Mouse (Mus musculus): ENCODE results near the gene Zfp169. TPM values are rescaled to one million over a fixed set of nuclear protein-coding genes. Genes with fewer than 3 reads are reported as not detected.
"Not testable (repeated sequence)": the region's sequence is repeated elsewhere in the genome, so short reads cannot be mapped to it uniquely, and the experiment has no call there.

Gene Zfp169
- polyA plus RNA-seq, 1 experiment = 10.1 TPM

- no peak for DNase-seq (ENCODE audit: low read depth in 1 of 2, low spot score in 2 of 2)
- H3K4me3 ChIP-seq (ENCODE audit: extremely low read depth, insufficient read depth, insufficient read length) = no peak overlapping the region
Measured at GRCm38 (mm10) chr13:48525745-48526144, 12.5 kb upstream of the Zfp169 start.

GRCm38 (mm10) chr13:48519122-48519521, 5.9 kb upstream of the Zfp169 start:
- not testable (repeated sequence) for H3K4me1 ChIP-seq (ENCODE audit: control insufficient read depth, insufficient read depth, insufficient read length); DNase-seq (ENCODE audit: low read depth in 1 of 2, low spot score in 2 of 2); H3K27ac ChIP-seq (ENCODE audit: insufficient read depth, low read length); H3K36me3 ChIP-seq (ENCODE audit: control insufficient read depth, insufficient read depth, low read length); H3K4me3 ChIP-seq (ENCODE audit: extremely low read depth, insufficient read depth, insufficient read length); H3K27me3 ChIP-seq (ENCODE audit: control insufficient read depth, insufficient read depth, low read length)

More at GRCm38 (mm10) chr13:48525745-48526144, 12.5 kb upstream of the Zfp169 start:
- Histone ChIP-seq H3K36me3 (ENCODE audit: control insufficient read depth, insufficient read depth, low read length) (no peaks in the 10 kb centered on the region), H3K4me1 (ENCODE audit: control insufficient read depth, insufficient read depth, insufficient read length) (no peaks in the 10 kb centered on the region; the same call in 1 of the 2 replicates), H3K27me3 (ENCODE audit: control insufficient read depth, insufficient read depth, low read length) (no peaks in the 10 kb centered on the region), H3K27ac (ENCODE audit: insufficient read depth, low read length) (no peak overlapping the region)
- WGBS = 66% methylated on average over 5 of the region's 5 CpGs
- TF ChIP-seq CTCF (IDR thresholded peaks at IDR 0.05; ENCODE audit: extremely low read depth, insufficient read depth, insufficient read length, insufficient replicate concordance) (no peak), POLR2A (IDR thresholded peaks at IDR 0.05; ENCODE audit: low read depth, low read length) (no peak)

- peak in 1 of 2 experiments; percentile 57 for DNase-seq (ENCODE audit: low read depth in 1 of 2, low spot score in 2 of 2)
Measured at GRCm38 (mm10) chr13:48515861-48516260, 2.6 kb upstream of the Zfp169 start.

GRCm38 (mm10) chr13:48508661-48509060, 4.6 kb downstream of the Zfp169 start:
- Histone ChIP-seq H3K27ac (ENCODE audit: insufficient read depth, low read length) (no peak overlapping the region), H3K4me3 (ENCODE audit: extremely low read depth, insufficient read depth, insufficient read length) (no peak overlapping the region), H3K27me3 (ENCODE audit: control insufficient read depth, insufficient read depth, low read length) (no peaks in the 10 kb centered on the region), H3K36me3 (ENCODE audit: control insufficient read depth, insufficient read depth, low read length) (peaks cover 17% of the 10 kb centered on the region), H3K4me1 (ENCODE audit: control insufficient read depth, insufficient read depth, insufficient read length) (peaks cover 5% of the 10 kb centered on the region; the same call in 1 of the 2 replicates)
- DNase-seq (ENCODE audit: low read depth in 1 of 2, low spot score in 2 of 2) = no peak
- 91% methylated on average over 9 of the region's 9 CpGs for WGBS
- no peak for TF ChIP-seq POLR2A (IDR thresholded peaks at IDR 0.05; ENCODE audit: low read depth, low read length)
- no peak for TF ChIP-seq CTCF (IDR thresholded peaks at IDR 0.05; ENCODE audit: extremely low read depth, insufficient read depth, insufficient read length, insufficient replicate concordance)

More at GRCm38 (mm10) chr13:48515861-48516260, 2.6 kb upstream of the Zfp169 start:
- TF ChIP-seq CTCF (IDR thresholded peaks at IDR 0.05; ENCODE audit: extremely low read depth, insufficient read depth, insufficient read length, insufficient replicate concordance) = no peak
- TF ChIP-seq POLR2A (IDR thresholded peaks at IDR 0.05; ENCODE audit: low read depth, low read length) = no peak
- Histone ChIP-seq H3K4me3 (ENCODE audit: extremely low read depth, insufficient read depth, insufficient read length) (no peak overlapping the region), H3K27ac (ENCODE audit: insufficient read depth, low read length) (peak overlapping the region; percentile 49; the same call in 1 of the 2 replicates), H3K36me3 (ENCODE audit: control insufficient read depth, insufficient read depth, low read length) (no peaks in the 10 kb centered on the region), H3K27me3 (ENCODE audit: control insufficient read depth, insufficient read depth, low read length) (no peaks in the 10 kb centered on the region), H3K4me1 (ENCODE audit: control insufficient read depth, insufficient read depth, insufficient read length) (peaks cover 9% of the 10 kb centered on the region; the same call in 1 of the 2 replicates)
- 43% methylated on average over 4 of the region's 4 CpGs for WGBS

- TF ChIP-seq POLR2A (IDR thresholded peaks at IDR 0.05; ENCODE audit: low read depth, low read length) (no peak), CTCF (IDR thresholded peaks at IDR 0.05; ENCODE audit: extremely low read depth, insufficient read depth, insufficient read length, insufficient replicate concordance) (no peak)
Measured at GRCm38 (mm10) chr13:48502422-48502821, 10.8 kb downstream of the Zfp169 start.

GRCm38 (mm10) chr13:48498676-48499075, 14.6 kb downstream of the Zfp169 start:
- no peak for DNase-seq (ENCODE audit: low read depth in 1 of 2, low spot score in 2 of 2)
- no peak overlapping the region for H3K4me3 ChIP-seq (ENCODE audit: extremely low read depth, insufficient read depth, insufficient read length)
- H3K4me1 ChIP-seq (ENCODE audit: control insufficient read depth, insufficient read depth, insufficient read length) = no peaks in the 10 kb centered on the region
- no peaks in the 10 kb centered on the region for H3K27me3 ChIP-seq (ENCODE audit: control insufficient read depth, insufficient read depth, low read length)
- H3K27ac ChIP-seq (ENCODE audit: insufficient read depth, low read length) = no peak overlapping the region
- WGBS = 92% methylated on average over 4 of the region's 4 CpGs
- no peak for TF ChIP-seq CTCF (IDR thresholded peaks at IDR 0.05; ENCODE audit: extremely low read depth, insufficient read depth, insufficient read length, insufficient replicate concordance)
- no peak for TF ChIP-seq POLR2A (IDR thresholded peaks at IDR 0.05; ENCODE audit: low read depth, low read length)
- H3K36me3 ChIP-seq (ENCODE audit: control insufficient read depth, insufficient read depth, low read length) = peaks cover 19% of the 10 kb centered on the region

More at GRCm38 (mm10) chr13:48502422-48502821, 10.8 kb downstream of the Zfp169 start:
- H3K4me3 ChIP-seq (ENCODE audit: extremely low read depth, insufficient read depth, insufficient read length) = no peak overlapping the region
- H3K36me3 ChIP-seq (ENCODE audit: control insufficient read depth, insufficient read depth, low read length) = peaks cover 30% of the 10 kb centered on the region
- no peaks in the 10 kb centered on the region for H3K4me1 ChIP-seq (ENCODE audit: control insufficient read depth, insufficient read depth, insufficient read length)
- no peaks in the 10 kb centered on the region for H3K27me3 ChIP-seq (ENCODE audit: control insufficient read depth, insufficient read depth, low read length)
- no peak overlapping the region for H3K27ac ChIP-seq (ENCODE audit: insufficient read depth, low read length)
- WGBS = 82% methylated on average over 5 of the region's 5 CpGs
- DNase-seq (ENCODE audit: low read depth in 1 of 2, low spot score in 2 of 2) = no peak

- WGBS = 90% methylated on average over 15 of the region's 15 CpGs
- peak in 1 of 2 experiments; percentile 40 for DNase-seq (ENCODE audit: low read depth in 1 of 2, low spot score in 2 of 2)
- TF ChIP-seq POLR2A (IDR thresholded peaks at IDR 0.05; ENCODE audit: low read depth, low read length) (no peak), CTCF (IDR thresholded peaks at IDR 0.05; ENCODE audit: extremely low read depth, insufficient read depth, insufficient read length, insufficient replicate concordance) (peak; percentile 50; the same call in 1 of the 2 replicates)
- Histone ChIP-seq H3K27me3 (ENCODE audit: control insufficient read depth, insufficient read depth, low read length) (no peaks in the 10 kb centered on the region), H3K36me3 (ENCODE audit: control insufficient read depth, insufficient read depth, low read length) (peaks cover 14% of the 10 kb centered on the region), H3K27ac (ENCODE audit: insufficient read depth, low read length) (no peak overlapping the region), H3K4me1 (ENCODE audit: control insufficient read depth, insufficient read depth, insufficient read length) (no peaks in the 10 kb centered on the region), H3K4me3 (ENCODE audit: extremely low read depth, insufficient read depth, insufficient read length) (no peak overlapping the region)
Measured at GRCm38 (mm10) chr13:48497693-48498221, 15.5 kb downstream of the Zfp169 start.
